Mouse (Mus musculus): ENCODE measurements around the gene Clmp.

The Clmp gene

DNA sequence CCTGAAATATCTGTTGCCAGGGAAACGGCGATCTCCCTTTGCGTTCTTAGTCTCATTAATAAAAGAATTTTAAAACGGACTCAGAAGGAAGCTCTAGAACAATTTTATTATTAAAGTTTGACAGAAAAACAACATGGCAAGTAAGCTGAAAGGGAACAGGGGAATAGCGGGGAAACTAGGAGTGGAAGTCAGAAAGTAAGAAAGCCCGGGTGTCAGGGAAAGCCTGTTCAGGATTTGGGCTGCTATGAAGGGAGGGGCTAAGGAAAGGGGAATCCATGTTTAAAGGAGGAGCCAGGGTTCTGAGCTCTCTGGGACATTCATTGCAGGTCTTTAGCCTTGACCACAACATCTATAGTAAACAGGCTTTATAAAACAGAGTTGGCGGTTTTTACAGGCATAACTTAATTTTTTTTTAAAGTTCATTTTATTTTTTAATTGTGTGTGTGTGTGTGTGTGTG, 45.9 kb downstream of the Clmp start:
- Histone ChIP-seq H3K36me3 (ENCODE audit: control insufficient read depth, insufficient read depth, low read length, poor library complexity, severe bottlenecking) (no peaks in the 10 kb centered on the region), H3K27me3 (ENCODE audit: control insufficient read depth, insufficient read depth, low read length, poor library complexity, severe bottlenecking) (no peaks in the 10 kb centered on the region)
- no peak for DNase-seq (ENCODE audit: low read depth, low spot score)

DNA sequence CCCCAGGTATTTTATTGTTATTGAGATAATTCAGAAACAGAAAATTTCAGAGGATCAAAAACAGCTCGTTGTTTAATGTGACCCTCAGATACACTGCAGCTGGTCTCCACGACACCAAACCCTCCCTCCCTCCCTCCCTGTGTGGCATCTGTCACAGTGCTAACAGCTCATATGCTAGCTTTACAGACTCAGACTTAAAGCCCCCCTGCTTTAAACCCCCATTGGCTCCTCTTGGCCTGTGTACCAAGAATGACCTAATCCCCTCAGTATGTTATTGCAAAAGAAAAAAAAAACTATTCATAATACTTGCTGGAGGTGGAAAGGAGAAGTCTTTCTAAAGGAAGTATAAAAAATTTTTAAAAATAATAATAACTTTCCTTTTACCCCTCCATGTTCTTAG, 46.5 kb downstream of the Clmp start:
- H3K27me3 ChIP-seq (ENCODE audit: control insufficient read depth, insufficient read depth, low read length, poor library complexity, severe bottlenecking): no peaks in the 10 kb centered on the region
- DNase-seq (ENCODE audit: low read depth, low spot score): no peak
- no peaks in the 10 kb centered on the region for H3K36me3 ChIP-seq (ENCODE audit: control insufficient read depth, insufficient read depth, low read length, poor library complexity, severe bottlenecking)

DNA sequence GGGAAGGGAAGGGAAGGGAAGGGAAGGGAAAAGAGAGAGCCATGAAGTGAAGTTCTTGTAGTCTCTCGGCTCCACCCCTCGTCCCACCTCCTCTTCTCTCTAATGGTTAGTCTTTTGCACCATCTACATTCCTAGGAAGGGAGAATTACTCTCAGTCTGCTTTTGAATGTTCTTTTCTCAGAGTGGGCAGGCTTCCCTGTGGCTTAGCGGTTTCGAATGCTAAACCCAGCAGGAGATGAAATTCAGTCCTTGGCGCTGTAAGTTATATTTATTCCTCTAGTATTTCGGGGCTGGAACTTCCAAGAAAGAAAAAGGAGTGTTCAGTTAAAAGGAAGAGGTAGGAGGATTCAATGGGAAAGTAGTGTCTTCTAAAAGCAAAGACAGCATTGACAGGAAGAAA, 51.4 kb downstream of the Clmp start:
- no peak for DNase-seq (ENCODE audit: low read depth, low spot score)
- Histone ChIP-seq H3K36me3 (ENCODE audit: control insufficient read depth, insufficient read depth, low read length, poor library complexity, severe bottlenecking) (no peaks in the 10 kb centered on the region), H3K27me3 (ENCODE audit: control insufficient read depth, insufficient read depth, low read length, poor library complexity, severe bottlenecking) (no peaks in the 10 kb centered on the region)

DNA sequence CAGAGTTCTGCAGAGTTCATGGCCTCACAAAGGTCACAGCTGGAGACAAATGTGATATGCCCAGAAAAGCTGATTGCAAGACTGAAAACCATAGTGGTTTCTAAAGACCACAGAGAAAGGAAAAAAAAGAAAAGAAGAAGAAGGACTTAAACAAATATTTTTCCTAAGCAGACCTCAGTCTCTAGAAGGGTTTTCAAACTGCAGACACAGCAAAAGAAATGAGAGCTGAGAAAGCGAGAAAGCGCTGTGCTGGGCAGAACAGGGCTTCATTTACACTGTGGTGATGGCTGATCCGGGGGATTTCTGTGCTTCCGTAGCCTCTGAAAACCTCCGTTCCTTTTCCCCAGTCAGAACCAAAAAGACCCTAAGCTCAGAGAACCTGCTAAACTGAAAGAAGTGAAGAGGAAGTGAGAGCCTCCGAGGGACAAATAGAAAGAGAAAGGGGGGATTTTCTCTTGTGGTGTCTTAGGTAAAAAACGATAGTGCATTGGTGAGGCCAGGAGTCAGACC, 57.8 kb downstream of the Clmp start:
- peak; percentile 72 for DNase-seq (ENCODE audit: low read depth, low spot score)
- Histone ChIP-seq H3K36me3 (ENCODE audit: control insufficient read depth, insufficient read depth, low read length, poor library complexity, severe bottlenecking) (no peaks in the 10 kb centered on the region), H3K27me3 (ENCODE audit: control insufficient read depth, insufficient read depth, low read length, poor library complexity, severe bottlenecking) (no peaks in the 10 kb centered on the region)

DNA sequence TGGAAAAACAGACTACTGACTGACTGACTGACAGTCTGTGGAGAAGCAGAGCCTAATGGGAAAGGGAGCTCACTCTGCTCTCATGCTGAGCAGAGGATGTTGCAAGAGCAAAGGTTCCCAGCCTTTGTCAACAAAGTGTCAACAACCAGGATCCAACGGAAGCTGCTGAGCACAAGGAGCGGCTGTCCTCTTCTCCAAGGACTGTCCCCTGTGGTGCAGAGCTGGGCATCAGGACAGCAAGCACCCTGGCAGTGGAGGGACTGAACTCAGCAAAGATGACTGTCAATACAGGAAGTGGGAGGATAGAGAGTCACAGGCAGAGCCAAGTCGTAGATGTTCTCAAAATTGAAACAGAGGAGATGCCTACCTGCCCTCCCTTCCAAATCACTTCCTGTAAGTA, 58.5 kb downstream of the Clmp start:
- peak; percentile 32 for DNase-seq (ENCODE audit: low read depth, low spot score)
- no peaks in the 10 kb centered on the region for H3K36me3 ChIP-seq (ENCODE audit: control insufficient read depth, insufficient read depth, low read length, poor library complexity, severe bottlenecking)
- H3K27me3 ChIP-seq (ENCODE audit: control insufficient read depth, insufficient read depth, low read length, poor library complexity, severe bottlenecking): no peaks in the 10 kb centered on the region

DNA sequence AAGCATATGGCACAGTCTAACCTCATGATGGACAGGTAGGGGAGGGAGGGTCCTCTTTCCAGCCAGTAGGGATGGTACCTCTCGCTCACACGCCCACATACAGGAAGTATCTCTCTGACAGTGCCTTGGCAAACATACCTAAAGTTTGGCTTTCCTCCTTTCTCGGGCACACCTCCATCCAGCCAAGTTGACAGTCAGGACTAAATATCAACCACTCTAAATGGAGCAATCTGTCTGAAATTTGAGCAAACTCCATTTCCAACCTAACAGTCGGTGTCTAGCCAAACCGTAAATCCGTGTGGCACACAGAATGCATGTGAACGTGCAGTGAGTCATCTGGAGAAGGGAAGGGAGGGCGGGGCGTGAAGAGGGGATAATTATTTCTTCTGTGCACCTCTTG, 61.0 kb downstream of the Clmp start:
- Histone ChIP-seq H3K36me3 (ENCODE audit: control insufficient read depth, insufficient read depth, low read length, poor library complexity, severe bottlenecking) (no peaks in the 10 kb centered on the region), H3K27me3 (ENCODE audit: control insufficient read depth, insufficient read depth, low read length, poor library complexity, severe bottlenecking) (no peaks in the 10 kb centered on the region)
- DNase-seq (ENCODE audit: low read depth, low spot score): no peak

DNA sequence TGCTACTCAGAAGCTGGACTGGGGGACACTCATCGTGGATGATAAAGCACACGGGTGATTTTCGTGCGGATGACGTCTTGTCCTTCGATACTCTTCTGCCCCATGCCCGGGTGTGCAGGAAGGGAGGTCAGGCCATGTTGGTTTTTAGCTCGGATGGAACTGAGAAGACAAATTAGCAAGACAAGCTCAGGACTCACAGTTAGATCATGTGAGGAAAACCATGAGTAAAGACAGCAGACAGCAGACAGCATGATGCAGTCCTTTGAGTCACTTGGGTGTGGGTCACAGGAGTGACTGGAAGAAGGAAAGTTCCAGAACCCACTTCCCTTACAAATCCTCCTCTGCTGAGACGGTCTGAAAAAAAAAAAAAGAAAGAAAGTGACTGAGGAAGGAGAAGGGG, 61.5 kb downstream of the Clmp start:
- H3K27me3 ChIP-seq (ENCODE audit: control insufficient read depth, insufficient read depth, low read length, poor library complexity, severe bottlenecking): no peaks in the 10 kb centered on the region
- H3K36me3 ChIP-seq (ENCODE audit: control insufficient read depth, insufficient read depth, low read length, poor library complexity, severe bottlenecking): no peaks in the 10 kb centered on the region
- DNase-seq (ENCODE audit: low read depth, low spot score): no peak

DNA sequence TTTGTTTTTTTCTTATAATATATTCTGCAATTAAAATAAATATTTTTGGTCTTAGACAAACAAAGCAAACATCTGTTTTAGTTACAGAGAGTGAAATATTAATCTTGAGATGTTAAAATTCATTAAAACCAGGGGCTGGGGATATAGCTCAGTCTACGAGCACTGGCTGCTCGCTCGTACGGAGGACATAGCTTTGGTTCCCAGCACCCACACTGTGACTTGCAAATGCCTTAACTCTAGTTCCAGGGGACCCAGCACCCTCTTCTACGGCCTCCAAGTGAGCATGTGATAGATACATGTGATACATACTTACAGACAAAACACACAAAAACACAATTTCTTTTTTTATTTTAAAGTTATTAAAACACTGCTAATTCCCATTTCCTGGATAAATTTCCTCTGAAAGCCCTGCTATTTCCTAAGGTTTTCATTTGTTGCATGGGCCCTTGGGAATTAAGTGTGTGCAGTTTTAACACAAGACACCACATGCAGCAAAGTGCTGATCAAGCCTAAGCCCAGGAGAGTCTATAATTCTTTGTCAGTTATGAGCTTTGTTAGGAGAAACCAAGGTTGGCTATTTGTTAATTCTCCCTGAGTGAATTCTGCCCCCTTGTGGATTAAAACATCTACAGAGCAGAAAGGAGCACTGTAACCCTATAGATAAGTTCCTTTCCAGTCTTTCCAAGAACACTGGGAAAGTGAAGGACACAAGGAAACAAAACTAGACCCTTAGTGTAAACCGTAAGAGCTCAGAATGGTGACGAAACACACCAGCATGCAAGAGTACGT, 64.3 kb downstream of the Clmp start:
- Histone ChIP-seq H3K36me3 (ENCODE audit: control insufficient read depth, insufficient read depth, low read length, poor library complexity, severe bottlenecking) (no peaks in the 10 kb centered on the region), H3K27me3 (ENCODE audit: control insufficient read depth, insufficient read depth, low read length, poor library complexity, severe bottlenecking) (no peaks in the 10 kb centered on the region)
- DNase-seq (ENCODE audit: low read depth, low spot score): peak; percentile 74

DNA sequence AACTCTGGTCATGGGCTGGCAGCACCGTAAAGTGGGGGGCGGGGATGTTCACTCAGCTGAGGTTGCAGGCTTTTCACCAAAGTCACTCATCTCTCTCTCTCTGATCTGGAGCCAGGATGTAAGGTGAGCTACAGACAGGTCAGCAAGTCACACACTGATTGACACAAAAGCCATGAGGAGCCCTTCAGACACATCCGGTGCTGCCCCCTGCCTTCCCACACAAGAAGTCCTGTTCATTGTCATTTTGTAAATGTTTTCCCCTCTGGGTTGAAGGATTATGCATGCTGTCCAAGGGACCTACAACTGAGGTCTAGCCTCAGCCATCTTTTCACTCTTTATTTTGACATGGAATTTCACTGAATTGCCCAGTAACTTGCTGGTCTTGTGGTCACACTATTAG, 66.0 kb downstream of the Clmp start:
- Histone ChIP-seq H3K27me3 (ENCODE audit: control insufficient read depth, insufficient read depth, low read length, poor library complexity, severe bottlenecking) (no peaks in the 10 kb centered on the region), H3K36me3 (ENCODE audit: control insufficient read depth, insufficient read depth, low read length, poor library complexity, severe bottlenecking) (no peaks in the 10 kb centered on the region)
- DNase-seq (ENCODE audit: low read depth, low spot score): peak; percentile 21

DNA sequence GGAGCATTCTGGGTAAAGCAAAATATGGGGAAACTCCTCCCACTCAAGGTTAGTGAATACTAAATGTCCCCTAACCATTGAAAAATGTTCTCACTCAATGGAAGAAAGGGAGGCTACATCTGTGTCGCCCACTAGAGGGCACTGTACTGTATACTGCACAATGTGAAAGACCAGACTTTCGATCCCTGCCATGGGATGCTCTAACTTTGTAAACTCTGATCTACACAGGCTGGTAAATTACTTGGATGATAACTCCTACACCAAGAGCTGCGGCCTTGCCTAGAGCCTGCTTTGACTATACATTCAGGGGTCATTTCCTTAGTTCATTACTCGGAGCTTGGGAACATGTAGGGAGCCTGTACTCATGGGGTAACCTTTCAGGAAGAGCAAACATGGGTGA, 70.6 kb downstream of the Clmp start:
- peak; percentile 82 for DNase-seq (ENCODE audit: low read depth, low spot score)
- Histone ChIP-seq H3K27me3 (ENCODE audit: control insufficient read depth, insufficient read depth, low read length, poor library complexity, severe bottlenecking) (no peaks in the 10 kb centered on the region), H3K36me3 (ENCODE audit: control insufficient read depth, insufficient read depth, low read length, poor library complexity, severe bottlenecking) (no peaks in the 10 kb centered on the region)

DNA sequence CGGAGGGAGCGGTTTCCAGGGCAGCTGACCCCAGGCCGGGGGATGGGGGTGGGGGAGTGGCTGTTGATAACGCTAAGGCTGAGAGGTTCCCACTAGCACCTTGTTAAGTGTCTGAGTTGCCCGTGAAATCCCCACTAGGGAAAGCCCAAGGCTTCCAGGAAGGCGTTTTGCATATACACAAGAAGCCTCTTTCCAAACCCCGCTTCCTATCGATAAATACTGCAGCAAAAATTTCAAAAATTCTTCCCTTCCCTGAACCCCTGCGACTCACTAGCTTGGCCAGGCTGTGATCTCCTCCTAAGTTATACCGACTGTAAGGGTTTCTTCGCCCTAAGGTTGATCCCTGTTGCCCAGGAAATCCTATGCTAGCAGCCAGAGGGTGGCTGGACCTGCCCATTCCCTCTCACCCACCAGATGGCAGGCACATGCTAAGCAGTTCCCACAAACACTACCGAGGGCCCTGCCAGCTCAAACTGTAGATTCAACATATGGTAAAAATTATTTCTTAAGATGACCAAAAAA, 71.4 kb downstream of the Clmp start:
- Histone ChIP-seq H3K36me3 (ENCODE audit: control insufficient read depth, insufficient read depth, low read length, poor library complexity, severe bottlenecking) (no peaks in the 10 kb centered on the region), H3K27me3 (ENCODE audit: control insufficient read depth, insufficient read depth, low read length, poor library complexity, severe bottlenecking) (no peaks in the 10 kb centered on the region)
- DNase-seq (ENCODE audit: low read depth, low spot score): peak; percentile 44

DNA sequence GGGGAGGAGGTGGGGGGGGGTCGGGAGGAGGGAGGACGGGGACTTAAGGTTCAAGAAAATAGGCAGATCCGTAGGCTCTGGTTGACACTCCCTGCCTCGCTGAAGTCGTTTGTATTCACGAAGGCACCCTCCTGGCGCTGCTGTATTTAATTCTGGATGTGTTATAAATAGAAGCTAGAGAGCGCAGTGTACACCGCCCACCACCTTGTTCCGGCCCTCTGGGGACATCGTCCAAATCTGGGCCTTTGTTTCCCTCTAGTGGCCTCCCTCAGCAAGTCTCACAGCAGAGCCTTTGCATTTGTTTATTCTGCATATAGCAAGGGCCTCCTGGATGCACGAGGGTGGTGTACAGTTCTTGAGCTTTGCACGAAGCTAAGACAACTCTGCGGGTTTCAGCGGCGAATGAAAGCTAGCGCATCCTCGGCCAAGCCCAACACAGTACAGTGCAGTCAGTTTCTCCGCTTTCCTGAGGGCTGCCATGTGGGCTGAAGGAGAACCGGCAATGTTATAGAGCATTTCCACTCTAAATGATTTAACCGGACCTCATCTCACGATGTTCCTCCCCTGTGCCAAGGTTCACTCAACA, 72.0 kb downstream of the Clmp start:
- peak; percentile 84 for DNase-seq (ENCODE audit: low read depth, low spot score)
- Histone ChIP-seq H3K36me3 (ENCODE audit: control insufficient read depth, insufficient read depth, low read length, poor library complexity, severe bottlenecking) (no peaks in the 10 kb centered on the region), H3K27me3 (ENCODE audit: control insufficient read depth, insufficient read depth, low read length, poor library complexity, severe bottlenecking) (no peaks in the 10 kb centered on the region)

DNA sequence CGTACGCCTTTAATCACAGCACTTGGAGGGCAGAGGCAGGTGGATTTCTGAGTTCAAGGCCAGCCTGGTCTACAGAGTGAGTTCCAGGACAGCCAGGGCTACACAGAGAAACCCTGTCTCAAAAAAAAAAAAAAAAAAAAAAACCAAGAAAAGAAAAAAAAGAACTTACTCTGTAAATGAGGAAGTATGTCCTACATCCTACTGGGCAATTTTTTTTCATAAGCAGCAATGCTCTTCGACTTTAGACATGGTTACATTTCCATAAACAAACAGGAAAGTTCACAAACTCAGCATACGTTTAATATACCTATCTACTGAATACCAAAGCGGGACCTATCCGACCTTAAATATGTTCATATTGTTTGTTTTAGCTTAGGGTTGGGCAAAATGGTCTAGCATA, 76.6 kb downstream of the Clmp start:
- DNase-seq (ENCODE audit: low read depth, low spot score): peak; percentile 29
- no peaks in the 10 kb centered on the region for H3K27me3 ChIP-seq (ENCODE audit: control insufficient read depth, insufficient read depth, low read length, poor library complexity, severe bottlenecking)
- H3K36me3 ChIP-seq (ENCODE audit: control insufficient read depth, insufficient read depth, low read length, poor library complexity, severe bottlenecking): no peaks in the 10 kb centered on the region

DNA sequence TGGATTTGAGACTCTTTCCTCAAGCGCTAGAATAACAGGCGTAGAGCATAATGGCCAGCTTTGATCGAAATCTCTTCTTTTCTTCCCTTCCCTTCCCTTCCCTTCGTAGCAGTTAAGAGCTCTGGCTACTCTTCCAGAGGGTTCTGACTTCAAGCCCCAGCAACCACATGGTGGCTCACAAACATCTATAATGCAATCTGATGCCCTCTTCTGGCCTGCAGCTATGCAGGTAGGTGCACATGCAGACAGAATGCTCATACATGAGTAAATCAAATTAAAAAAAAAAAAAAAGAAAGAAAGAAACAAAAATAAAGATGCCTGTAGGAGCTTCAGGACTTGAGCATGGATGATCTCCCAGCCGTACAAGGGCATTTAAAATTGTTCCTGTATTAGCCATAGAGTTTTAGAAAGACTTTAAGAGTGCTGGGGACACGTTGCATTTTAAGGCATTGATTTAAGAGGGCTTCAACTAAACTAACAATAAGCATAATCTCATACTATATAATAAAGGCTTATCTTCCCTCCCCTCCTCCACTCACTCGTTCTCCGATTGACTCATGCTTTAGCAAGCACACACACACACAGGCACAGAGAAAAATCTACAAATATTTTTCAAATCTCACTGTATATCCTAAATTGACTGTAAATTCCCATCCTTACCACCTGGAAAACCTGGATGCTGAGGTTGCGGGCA, 79.3 kb downstream of the Clmp start:
- H3K36me3 ChIP-seq (ENCODE audit: control insufficient read depth, insufficient read depth, low read length, poor library complexity, severe bottlenecking): no peaks in the 10 kb centered on the region
- no peaks in the 10 kb centered on the region for H3K27me3 ChIP-seq (ENCODE audit: control insufficient read depth, insufficient read depth, low read length, poor library complexity, severe bottlenecking)
- peak; percentile 50 for DNase-seq (ENCODE audit: low read depth, low spot score)

DNA sequence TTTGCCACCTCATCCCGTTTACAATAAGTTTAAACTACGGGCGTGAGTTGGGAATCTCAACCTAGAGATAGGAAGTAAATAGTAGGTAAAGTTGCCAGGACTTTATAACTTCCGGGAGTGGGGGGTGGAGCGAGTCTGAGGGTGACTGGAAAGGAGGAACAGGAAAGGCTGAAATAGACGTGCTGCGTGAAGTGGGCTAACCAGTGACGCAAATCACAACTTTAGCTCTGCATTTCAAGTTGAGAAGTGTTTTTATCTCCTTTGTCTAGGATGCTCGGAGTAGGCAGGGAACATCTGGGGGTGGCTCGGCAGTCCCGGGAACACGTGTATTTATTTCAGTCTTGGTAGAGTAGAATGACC, 79.8 kb downstream of the Clmp start:
- no peaks in the 10 kb centered on the region for H3K27me3 ChIP-seq (ENCODE audit: control insufficient read depth, insufficient read depth, low read length, poor library complexity, severe bottlenecking)

More for the DNA sequence above, 79.8 kb downstream of the Clmp start:
- no peaks in the 10 kb centered on the region for H3K36me3 ChIP-seq (ENCODE audit: control insufficient read depth, insufficient read depth, low read length, poor library complexity, severe bottlenecking)
- no peak for DNase-seq (ENCODE audit: low read depth, low spot score)
